Mouse (Mus musculus): Measurements from ENCODE around the gene Ehd1. TPM values are rescaled to one million over a fixed set of nuclear protein-coding genes. Genes with fewer than 3 reads are reported as not detected.
A peak's percentile ranks its signal among the peaks of the same experiment; 100 is the strongest.

Ehd1 gene
- polyA plus RNA-seq, 1 experiment from 2014 or later, result 60.0 TPM

DNA sequence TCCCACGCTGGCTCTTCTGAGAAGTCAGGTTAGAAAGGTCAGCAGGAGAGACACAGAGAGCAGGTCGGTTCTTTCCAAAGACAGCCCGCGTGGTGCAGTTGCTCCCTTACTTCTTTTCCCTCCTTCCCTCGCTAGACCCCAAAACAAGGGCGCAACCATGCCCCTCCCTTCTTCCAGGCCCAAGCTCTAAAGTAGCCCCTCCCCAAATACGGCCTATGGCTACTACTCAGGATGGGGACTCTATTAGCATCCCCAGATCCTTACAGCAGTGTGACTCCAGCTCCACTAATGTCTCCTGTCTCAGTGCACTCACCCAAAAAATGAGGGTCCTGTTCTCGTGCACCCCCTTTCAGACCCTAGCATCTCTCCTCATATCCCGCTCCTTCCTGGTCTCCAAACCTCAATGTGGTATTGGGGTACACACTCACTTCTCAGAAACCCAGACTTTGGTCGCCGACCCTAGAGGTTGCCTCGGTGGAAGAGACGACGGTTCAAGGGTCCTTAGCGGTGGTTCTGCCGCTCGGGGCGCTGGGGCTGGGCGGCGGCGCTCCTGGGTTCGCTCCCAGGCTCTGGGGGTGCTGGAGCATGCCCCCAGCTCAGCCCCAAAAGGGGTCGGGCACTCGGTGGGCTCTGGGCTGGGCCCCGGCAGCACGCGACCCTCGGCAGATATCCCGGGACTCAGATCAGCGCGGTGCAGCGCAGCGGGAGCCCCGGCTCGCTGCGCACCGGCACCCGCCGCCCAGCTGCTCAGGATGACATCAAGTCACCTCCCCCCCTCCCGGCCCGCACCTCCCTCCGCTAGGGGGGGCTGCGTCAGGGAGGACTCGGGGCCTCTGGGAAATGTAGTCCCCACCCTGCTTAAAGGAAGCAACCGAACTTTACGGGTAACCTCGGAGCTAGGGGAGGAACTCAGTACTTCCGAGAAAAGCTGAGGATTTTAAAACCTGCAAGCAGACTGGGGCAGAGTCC is 41.2 kb upstream of the Ehd1 start, which contains the start of gene Ppp2r5b:
TSS of gene Ppp2r5b (minus strand) at position 789 of the 969 bp plus-strand sequence.
- H3K4me3 ChIP-seq (ENCODE audit: control insufficient read depth in 1 of 2, insufficient read depth in 1 of 2, low read depth in 1 of 2, low read length in 2 of 2), result peak within 1 kb of the TSS; percentile 80 to 83
- H3K27me3 ChIP-seq (ENCODE audit: control insufficient read depth, insufficient read depth, low read length), result no peaks in the 10 kb centered on the region
- 3% methylated on average over 48 of the region's 48 CpGs for WGBS
- peaks cover 13 to 20% of the 10 kb centered on the region in 2 experiments for H3K4me1 ChIP-seq (ENCODE audit: control insufficient read depth in 2 of 2, insufficient read depth in 2 of 2, low read length in 2 of 2)
- peak; percentile 91 for ATAC-seq (ENCODE audit: insufficient number of reproducible peaks, insufficient read depth, low FRiP score, low read depth)
- peak within 1 kb of the TSS; percentile 96 to 98 for H3K27ac ChIP-seq (replicated peaks in 1 of 2; ENCODE audit: control insufficient read depth in 1 of 2, insufficient read depth in 1 of 2, low read depth in 2 of 2, low read length in 2 of 2)
- peak within 1 kb of the TSS; percentile 82 for H3K4me2 ChIP-seq (ENCODE audit: low read length)
- H3K36me3 ChIP-seq (ENCODE audit: control insufficient read depth, insufficient read depth, low read length), result peaks cover 32% of the 10 kb centered on the region
- peak within 1 kb of the TSS; percentile 88 for H3K9ac ChIP-seq (ENCODE audit: low read length)
- H3K9me3 ChIP-seq (ENCODE audit: control insufficient read depth, low read length), result no peaks in the 10 kb centered on the region

GRCm38 (mm10) chr19:6236053-6236441 is 40.5 kb upstream of the Ehd1 start:
- Histone ChIP-seq H3K27ac (replicated peaks in 1 of 2; ENCODE audit: control insufficient read depth in 1 of 2, insufficient read depth in 1 of 2, low read depth in 2 of 2, low read length in 2 of 2) (peak overlapping the region; percentile 96 to 98), H3K36me3 (ENCODE audit: control insufficient read depth, insufficient read depth, low read length) (peaks cover 25% of the 10 kb centered on the region), H3K4me1 (ENCODE audit: control insufficient read depth in 2 of 2, insufficient read depth in 2 of 2, low read length in 2 of 2) (peaks cover 13 to 20% of the 10 kb centered on the region in 2 experiments), H3K4me3 (ENCODE audit: control insufficient read depth in 1 of 2, insufficient read depth in 1 of 2, low read depth in 1 of 2, low read length in 2 of 2) (peak overlapping the region; percentile 80 to 83), H3K9me3 (ENCODE audit: control insufficient read depth, low read length) (no peaks in the 10 kb centered on the region), H3K9ac (ENCODE audit: low read length) (peak overlapping the region; percentile 88), H3K4me2 (ENCODE audit: low read length) (peak overlapping the region; percentile 82), H3K27me3 (ENCODE audit: control insufficient read depth, insufficient read depth, low read length) (no peaks in the 10 kb centered on the region)
- 0% methylated on average over 9 of the region's 9 CpGs for WGBS
- ATAC-seq (ENCODE audit: insufficient number of reproducible peaks, insufficient read depth, low FRiP score, low read depth), result peak; percentile 88

DNA sequence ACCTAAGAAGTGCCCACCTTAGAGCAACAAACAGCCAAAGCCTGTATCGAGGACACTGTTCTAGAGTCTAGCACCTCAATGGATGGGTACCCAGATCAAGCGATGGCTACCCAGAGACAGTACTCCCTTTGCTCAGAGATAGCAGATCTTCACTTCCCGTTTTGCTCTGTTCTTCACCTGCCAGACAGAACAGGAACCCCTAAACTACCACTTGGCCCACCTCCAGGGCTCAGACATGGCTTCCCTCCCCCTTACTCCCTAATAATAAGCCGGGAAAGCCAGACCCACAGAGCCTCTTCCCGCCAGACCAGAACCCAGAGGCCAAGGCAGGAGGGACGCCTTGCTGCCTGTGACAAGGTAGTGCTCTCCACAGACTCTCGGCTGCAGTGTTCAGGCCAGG is 39.7 kb upstream of the Ehd1 start:
- no peak for ATAC-seq (ENCODE audit: insufficient number of reproducible peaks, insufficient read depth, low FRiP score, low read depth)
- Histone ChIP-seq H3K36me3 (ENCODE audit: control insufficient read depth, insufficient read depth, low read length) (peaks cover 17% of the 10 kb centered on the region), H3K4me2 (ENCODE audit: low read length) (no peak overlapping the region), H3K9me3 (ENCODE audit: control insufficient read depth, low read length) (no peaks in the 10 kb centered on the region), H3K4me3 (ENCODE audit: control insufficient read depth in 1 of 2, insufficient read depth in 1 of 2, low read depth in 1 of 2, low read length in 2 of 2) (no peak overlapping the region), H3K27me3 (ENCODE audit: control insufficient read depth, insufficient read depth, low read length) (no peaks in the 10 kb centered on the region), H3K9ac (ENCODE audit: low read length) (no peak overlapping the region), H3K4me1 (ENCODE audit: control insufficient read depth in 2 of 2, insufficient read depth in 2 of 2, low read length in 2 of 2) (peaks cover 13 to 20% of the 10 kb centered on the region in 2 experiments), H3K27ac (replicated peaks in 1 of 2; ENCODE audit: control insufficient read depth in 1 of 2, insufficient read depth in 1 of 2, low read depth in 2 of 2, low read length in 2 of 2) (no peak overlapping the region)
- 70% methylated on average over 7 of the region's 7 CpGs for WGBS

- peaks cover 18 to 29% of the 10 kb centered on the region in 2 experiments for H3K4me1 ChIP-seq (ENCODE audit: control insufficient read depth in 2 of 2, insufficient read depth in 2 of 2, low read length in 2 of 2)
- H3K36me3 ChIP-seq (ENCODE audit: control insufficient read depth, insufficient read depth, low read length), result no peaks in the 10 kb centered on the region
- no peak overlapping the region for H3K9ac ChIP-seq (ENCODE audit: low read length)
- H3K4me3 ChIP-seq (ENCODE audit: control insufficient read depth in 1 of 2, insufficient read depth in 1 of 2, low read depth in 1 of 2, low read length in 2 of 2), result no peak overlapping the region
- no peak overlapping the region for H3K4me2 ChIP-seq (ENCODE audit: low read length)
- no peaks in the 10 kb centered on the region for H3K9me3 ChIP-seq (ENCODE audit: control insufficient read depth, low read length)
- H3K27me3 ChIP-seq (ENCODE audit: control insufficient read depth, insufficient read depth, low read length), result no peaks in the 10 kb centered on the region
- ATAC-seq (ENCODE audit: insufficient number of reproducible peaks, insufficient read depth, low FRiP score, low read depth), result no peak
- H3K27ac ChIP-seq (replicated peaks in 1 of 2; ENCODE audit: control insufficient read depth in 1 of 2, insufficient read depth in 1 of 2, low read depth in 2 of 2, low read length in 2 of 2), result no peak overlapping the region
Observed at GRCm38 (mm10) chr19:6238740-6239139, 37.8 kb upstream of the Ehd1 start.

GRCm38 (mm10) chr19:6240136-6240535 is 36.4 kb upstream of the Ehd1 start:
- H3K27me3 ChIP-seq (ENCODE audit: control insufficient read depth, insufficient read depth, low read length), result no peaks in the 10 kb centered on the region
- no peak for ATAC-seq (ENCODE audit: insufficient number of reproducible peaks, insufficient read depth, low FRiP score, low read depth)
- no peaks in the 10 kb centered on the region for H3K9me3 ChIP-seq (ENCODE audit: control insufficient read depth, low read length)
- 37% methylated on average over 1 of the region's 1 CpGs for WGBS
- no peak overlapping the region for H3K27ac ChIP-seq (replicated peaks in 1 of 2; ENCODE audit: control insufficient read depth in 1 of 2, insufficient read depth in 1 of 2, low read depth in 2 of 2, low read length in 2 of 2)
- H3K4me1 ChIP-seq (ENCODE audit: control insufficient read depth in 2 of 2, insufficient read depth in 2 of 2, low read length in 2 of 2), result peaks cover 9 to 15% of the 10 kb centered on the region in 2 experiments
- H3K36me3 ChIP-seq (ENCODE audit: control insufficient read depth, insufficient read depth, low read length), result peaks cover 7% of the 10 kb centered on the region; the same call in 1 of the 2 replicates
- H3K4me2 ChIP-seq (ENCODE audit: low read length), result no peak overlapping the region
- H3K4me3 ChIP-seq (ENCODE audit: control insufficient read depth in 1 of 2, insufficient read depth in 1 of 2, low read depth in 1 of 2, low read length in 2 of 2), result no peak overlapping the region
- H3K9ac ChIP-seq (ENCODE audit: low read length), result no peak overlapping the region

GRCm38 (mm10) chr19:6240725-6241124 is 35.8 kb upstream of the Ehd1 start:
- H3K4me2 ChIP-seq (ENCODE audit: low read length), result peak overlapping the region; percentile 42
- no peak for ATAC-seq (ENCODE audit: insufficient number of reproducible peaks, insufficient read depth, low FRiP score, low read depth)
- 28% methylated on average over 5 of the region's 5 CpGs for WGBS
- no peaks in the 10 kb centered on the region for H3K9me3 ChIP-seq (ENCODE audit: control insufficient read depth, low read length)
- H3K4me3 ChIP-seq (ENCODE audit: control insufficient read depth in 1 of 2, insufficient read depth in 1 of 2, low read depth in 1 of 2, low read length in 2 of 2), result peak overlapping the region in 1 of 2 experiments; percentile 82; a peak in 3 of 4 replicates
- no peaks in the 10 kb centered on the region for H3K27me3 ChIP-seq (ENCODE audit: control insufficient read depth, insufficient read depth, low read length)
- H3K9ac ChIP-seq (ENCODE audit: low read length), result peak overlapping the region; percentile 27; the same call in 1 of the 2 replicates
- H3K4me1 ChIP-seq (ENCODE audit: control insufficient read depth in 2 of 2, insufficient read depth in 2 of 2, low read length in 2 of 2), result peaks cover 9 to 14% of the 10 kb centered on the region in 2 experiments
- H3K36me3 ChIP-seq (ENCODE audit: control insufficient read depth, insufficient read depth, low read length), result peaks cover 12% of the 10 kb centered on the region
- H3K27ac ChIP-seq (replicated peaks in 1 of 2; ENCODE audit: control insufficient read depth in 1 of 2, insufficient read depth in 1 of 2, low read depth in 2 of 2, low read length in 2 of 2), result peak overlapping the region; percentile 22 to 48; a peak in 3 of 4 replicates

DNA sequence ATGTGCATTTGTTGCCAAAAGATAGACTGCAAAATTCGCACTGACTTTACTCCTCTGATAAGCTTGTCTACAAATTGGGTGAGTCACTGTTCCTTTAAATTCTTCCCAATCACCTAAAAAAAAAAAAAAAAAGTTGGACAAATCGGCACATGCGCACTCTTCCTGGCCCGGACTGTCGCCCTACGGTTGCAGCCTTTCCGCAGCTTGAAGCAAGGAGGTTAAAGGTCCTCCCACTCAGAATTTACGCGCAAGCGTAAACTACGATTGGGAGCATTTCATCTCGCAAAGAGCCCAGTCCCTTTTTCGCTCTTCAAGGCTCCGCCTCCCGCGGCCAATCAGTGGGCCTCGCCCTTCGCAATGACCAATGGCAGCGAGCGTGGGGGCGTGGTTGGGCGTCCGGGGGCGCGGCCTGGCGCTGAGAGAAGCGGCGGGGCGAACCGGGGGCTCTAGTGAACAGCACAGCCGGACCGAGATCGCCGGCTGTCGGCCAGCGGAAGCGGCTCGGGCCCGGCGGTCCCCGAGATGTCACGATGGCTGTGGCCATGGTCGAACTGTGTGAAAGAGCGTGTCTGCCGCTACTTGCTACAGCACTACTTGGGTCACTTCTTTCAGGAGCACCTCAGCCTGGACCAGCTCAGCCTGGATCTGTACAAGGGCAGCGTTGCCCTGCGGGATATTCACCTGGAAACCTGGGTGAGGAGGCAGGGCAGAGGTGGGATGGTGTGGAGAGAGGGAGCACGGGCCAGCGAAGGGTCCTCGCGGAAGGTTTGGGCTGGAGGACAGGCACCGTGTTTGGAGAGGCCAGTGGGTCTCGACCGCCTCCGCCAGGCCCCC is 35.0 kb upstream of the Ehd1 start, which contains the start of gene Atg2a:
TSS of gene Atg2a (plus strand) at position 395 of the 834 bp plus-strand sequence.
- peaks cover 20% of the 10 kb centered on the region for H3K36me3 ChIP-seq (ENCODE audit: control insufficient read depth, insufficient read depth, low read length)
- no peaks in the 10 kb centered on the region for H3K27me3 ChIP-seq (ENCODE audit: control insufficient read depth, insufficient read depth, low read length)
- peak within 1 kb of the TSS; percentile 45 to 80 for H3K27ac ChIP-seq (replicated peaks in 1 of 2; ENCODE audit: control insufficient read depth in 1 of 2, insufficient read depth in 1 of 2, low read depth in 2 of 2, low read length in 2 of 2)
- no peaks in the 10 kb centered on the region for H3K9me3 ChIP-seq (ENCODE audit: control insufficient read depth, low read length)
- peak within 1 kb of the TSS; percentile 86 for H3K4me2 ChIP-seq (ENCODE audit: low read length)
- H3K4me1 ChIP-seq (ENCODE audit: control insufficient read depth in 2 of 2, insufficient read depth in 2 of 2, low read length in 2 of 2), result peaks cover 6 to 11% of the 10 kb centered on the region in 2 experiments
- peak within 1 kb of the TSS; percentile 92 for H3K9ac ChIP-seq (ENCODE audit: low read length)
- under 1% methylated on average over 55 of the region's 55 CpGs for WGBS
- peak within 1 kb of the TSS; percentile 70 to 82 for H3K4me3 ChIP-seq (ENCODE audit: control insufficient read depth in 1 of 2, insufficient read depth in 1 of 2, low read depth in 1 of 2, low read length in 2 of 2)
- ATAC-seq (ENCODE audit: insufficient number of reproducible peaks, insufficient read depth, low FRiP score, low read depth), result peak; percentile 90

Measured in heart, embryonic 14.5 days (tissue).